Mouse (Mus musculus): Measurements from ENCODE around the gene Sag.

Sag gene

DNA sequence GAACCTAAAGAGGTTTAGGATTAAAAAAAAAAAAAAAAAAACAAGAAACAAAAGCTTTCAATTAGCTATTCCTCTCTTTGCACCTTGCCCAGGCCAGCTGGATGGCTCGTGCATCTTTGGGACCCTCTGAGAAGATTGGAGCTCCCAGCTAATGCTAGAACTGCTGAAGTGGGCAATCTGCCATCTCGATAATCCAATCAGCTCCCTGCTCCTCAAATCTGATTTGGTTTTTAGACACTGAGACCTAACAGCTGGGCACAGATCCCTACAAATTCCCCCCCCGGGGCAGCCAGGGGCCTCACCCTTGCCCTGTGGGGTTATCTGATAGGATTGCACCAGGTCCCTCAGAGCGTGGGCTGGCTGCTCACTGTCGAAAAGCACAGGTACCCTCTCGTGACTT is at the start of gene Sag:
Gene Sag, plus strand, starts transcription at position 105 of the 400 bp plus-strand sequence.
- no peak for DNase-seq (ENCODE audit: low spot score)

GRCm38 (mm10) chr1:87755641-87756470 is 47.6 kb upstream of the Sag start, which contains the start of gene Atg16l1:
Gene Atg16l1 (plus strand): TSS chr1:87755870.
- DNase-seq (ENCODE audit: low spot score): peak; percentile 93

- DNase-seq (ENCODE audit: low spot score): peak; percentile 34
Observed at GRCm38 (mm10) chr1:87763821-87764220, 39.7 kb upstream of the Sag start.

DNA sequence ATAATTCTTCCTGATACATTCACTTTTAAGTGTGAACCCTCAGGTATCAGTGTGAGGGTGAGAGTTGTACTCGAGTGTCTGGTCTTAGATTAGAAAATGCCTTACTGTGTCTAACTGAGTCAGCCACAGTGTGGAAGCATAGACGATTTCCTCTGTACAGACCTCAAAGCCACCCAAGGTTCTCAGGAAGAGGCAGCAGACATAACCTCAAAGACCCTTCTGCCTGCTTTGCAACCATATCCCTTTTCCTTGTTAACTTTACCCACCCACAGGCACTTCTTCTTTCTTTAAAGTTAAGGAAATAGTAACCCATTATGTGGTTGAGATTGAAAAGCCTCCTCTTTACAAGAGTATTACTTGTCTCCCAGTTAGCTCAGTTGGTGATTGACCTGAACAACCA is 37.7 kb upstream of the Sag start:
- DNase-seq (ENCODE audit: low spot score): no peak

DNA sequence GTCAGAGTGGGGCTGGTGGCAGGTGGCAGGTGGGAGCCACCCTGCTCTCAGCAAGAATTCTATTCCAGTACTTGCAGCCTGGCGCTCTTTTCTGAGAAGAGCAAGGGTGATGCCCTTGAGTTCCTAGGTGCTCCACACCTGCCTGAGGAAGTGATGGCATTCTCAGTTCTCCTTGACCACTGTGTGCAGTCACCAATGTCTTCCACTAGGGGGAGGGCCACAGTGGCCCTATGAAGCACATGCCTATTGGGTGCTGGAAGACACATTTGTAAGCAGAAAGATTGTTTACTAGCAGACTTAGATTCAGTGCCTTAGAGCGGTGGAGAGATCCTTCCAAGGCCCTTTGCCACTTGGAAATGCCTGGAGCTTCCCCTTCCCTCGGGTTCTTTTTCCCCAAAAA is 37.2 kb upstream of the Sag start:
- peak; percentile 34 for DNase-seq (ENCODE audit: low spot score)

DNA sequence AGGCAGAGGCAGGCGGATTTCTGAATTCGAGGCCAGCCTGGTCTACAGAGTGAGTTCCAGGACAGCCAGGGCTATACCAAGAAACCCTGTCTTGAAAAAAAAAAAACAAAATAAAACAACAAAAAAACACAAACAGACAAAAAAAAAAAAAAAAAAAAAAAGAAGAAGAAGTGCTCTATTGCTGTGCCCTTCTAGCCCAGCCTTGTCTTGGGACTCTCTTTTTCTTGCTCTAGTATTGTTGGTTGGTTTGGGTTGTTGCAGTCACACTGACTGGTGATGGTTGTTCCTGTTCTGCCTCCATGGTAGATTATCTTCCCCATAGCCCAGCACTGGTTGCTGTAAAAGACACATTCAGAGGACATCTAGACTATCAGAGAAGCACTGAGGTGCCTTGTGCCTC is 34.2 kb upstream of the Sag start:
- DNase-seq (ENCODE audit: low spot score): no peak

DNA sequence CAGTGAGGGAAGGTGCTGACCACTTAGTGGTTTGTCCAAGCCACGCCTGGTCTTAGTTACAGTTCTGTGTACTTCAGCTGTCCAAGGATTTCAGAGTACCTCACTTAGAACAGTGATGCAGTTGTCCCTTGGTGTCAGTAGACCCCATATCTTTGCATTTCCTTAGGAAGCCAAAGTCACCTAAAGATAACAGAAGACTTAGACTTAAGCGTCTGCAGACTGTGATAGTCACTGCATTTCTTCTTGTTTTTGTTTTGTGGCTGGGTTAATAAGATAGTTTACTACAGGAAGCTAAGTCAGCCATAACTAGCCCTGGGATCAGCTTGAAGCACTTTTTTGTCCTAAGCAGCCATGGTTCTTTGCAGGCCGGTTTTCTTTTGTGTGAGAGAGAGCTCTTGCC is 33.0 kb upstream of the Sag start:
- DNase-seq (ENCODE audit: low spot score): peak; percentile 24

DNA sequence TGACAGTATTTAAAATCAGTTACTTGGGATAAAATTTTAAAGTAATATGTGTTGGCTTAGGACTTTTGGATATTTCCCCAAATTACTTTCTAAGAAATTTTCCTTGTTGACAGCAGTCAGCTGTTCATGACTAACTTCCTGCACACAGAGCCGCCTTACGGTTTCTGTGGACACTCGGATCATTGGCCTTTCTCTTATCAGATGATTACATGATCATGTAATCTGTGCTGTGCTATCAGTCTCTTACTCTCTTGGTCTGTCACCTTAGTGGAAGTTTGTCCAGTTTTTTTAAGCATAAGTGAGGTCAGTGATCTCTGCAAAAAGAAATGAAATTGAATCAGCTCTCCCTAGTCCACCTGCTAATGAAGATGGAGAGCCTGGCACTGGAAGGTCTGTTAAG is 31.8 kb upstream of the Sag start:
- DNase-seq (ENCODE audit: low spot score): no peak

DNA sequence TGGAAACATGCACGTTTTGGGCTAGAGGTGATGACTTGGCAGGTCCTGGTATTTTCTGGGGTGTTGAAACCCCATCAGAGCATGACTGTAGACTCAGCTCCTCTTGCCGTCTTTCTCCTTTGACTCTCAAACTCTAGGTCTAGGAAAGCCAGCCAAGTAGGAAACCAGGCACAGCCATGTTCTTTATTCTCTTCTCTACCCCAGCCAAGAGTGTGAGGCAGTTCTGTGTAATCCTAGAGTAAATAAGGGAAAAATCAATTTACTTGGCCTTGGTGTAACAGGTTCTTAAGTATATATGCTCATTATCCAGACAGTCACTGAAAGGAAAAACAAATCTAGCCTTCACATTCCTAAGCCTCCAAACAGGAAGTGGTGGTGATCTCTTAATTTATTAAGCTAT is 30.1 kb upstream of the Sag start:
- DNase-seq (ENCODE audit: low spot score): no peak

DNA sequence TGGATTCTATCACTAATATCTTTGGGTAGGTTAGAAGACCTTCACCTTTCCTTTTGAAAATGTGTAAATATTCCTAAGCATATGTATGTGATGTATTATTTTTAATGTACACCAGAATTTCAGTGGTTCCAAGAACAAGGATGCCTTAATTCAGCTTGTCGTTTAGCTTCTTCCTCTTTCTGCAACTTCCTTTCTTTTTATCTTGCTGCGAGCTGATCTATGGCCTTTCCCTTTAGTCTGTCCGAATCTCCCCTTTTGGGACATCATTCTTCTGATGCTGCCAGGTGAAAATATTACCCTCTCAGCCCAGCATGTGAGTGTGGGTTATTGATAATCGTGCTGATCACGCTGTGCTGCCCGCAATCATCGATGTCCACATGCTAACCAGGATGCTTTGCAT is 28.6 kb upstream of the Sag start:
- DNase-seq (ENCODE audit: low spot score): no peak

DNA sequence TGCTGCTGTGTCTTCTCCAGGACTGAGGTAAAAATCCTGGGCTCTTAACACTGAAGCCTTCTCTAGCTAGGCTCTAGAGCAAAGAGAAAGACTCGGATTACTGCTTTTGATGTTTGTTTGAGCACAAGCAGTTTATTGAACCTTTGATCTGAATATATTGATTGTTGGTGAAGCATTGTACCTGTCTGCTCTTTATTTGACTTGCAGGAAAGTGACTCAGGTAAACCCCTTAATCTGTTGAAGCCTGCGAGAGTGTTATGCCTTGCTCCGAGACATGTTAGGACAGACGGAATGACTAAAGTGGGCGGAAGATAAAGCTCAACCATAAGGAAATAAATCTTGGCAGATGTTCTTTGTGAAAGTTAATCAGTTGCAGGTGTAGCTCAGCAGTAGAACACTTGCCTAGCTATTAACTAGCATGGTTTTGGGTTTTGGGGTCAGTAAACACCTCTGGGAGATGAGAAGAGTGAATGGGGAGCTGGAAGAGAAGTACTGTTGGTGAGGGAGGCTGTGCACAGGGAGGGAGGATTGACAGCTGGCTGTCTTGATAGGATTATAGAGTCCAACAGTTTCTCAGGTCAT is 24.2 kb upstream of the Sag start:
- no peak for DNase-seq (ENCODE audit: low spot score)

- DNase-seq (ENCODE audit: low spot score): no peak
Observed at GRCm38 (mm10) chr1:87785703-87786102, 17.8 kb upstream of the Sag start.

- no peak for DNase-seq (ENCODE audit: low spot score)
Observed at GRCm38 (mm10) chr1:87786251-87786650, 17.2 kb upstream of the Sag start.

GRCm38 (mm10) chr1:87789665-87790064 is 13.8 kb upstream of the Sag start:
- DNase-seq (ENCODE audit: low spot score): no peak

DNA sequence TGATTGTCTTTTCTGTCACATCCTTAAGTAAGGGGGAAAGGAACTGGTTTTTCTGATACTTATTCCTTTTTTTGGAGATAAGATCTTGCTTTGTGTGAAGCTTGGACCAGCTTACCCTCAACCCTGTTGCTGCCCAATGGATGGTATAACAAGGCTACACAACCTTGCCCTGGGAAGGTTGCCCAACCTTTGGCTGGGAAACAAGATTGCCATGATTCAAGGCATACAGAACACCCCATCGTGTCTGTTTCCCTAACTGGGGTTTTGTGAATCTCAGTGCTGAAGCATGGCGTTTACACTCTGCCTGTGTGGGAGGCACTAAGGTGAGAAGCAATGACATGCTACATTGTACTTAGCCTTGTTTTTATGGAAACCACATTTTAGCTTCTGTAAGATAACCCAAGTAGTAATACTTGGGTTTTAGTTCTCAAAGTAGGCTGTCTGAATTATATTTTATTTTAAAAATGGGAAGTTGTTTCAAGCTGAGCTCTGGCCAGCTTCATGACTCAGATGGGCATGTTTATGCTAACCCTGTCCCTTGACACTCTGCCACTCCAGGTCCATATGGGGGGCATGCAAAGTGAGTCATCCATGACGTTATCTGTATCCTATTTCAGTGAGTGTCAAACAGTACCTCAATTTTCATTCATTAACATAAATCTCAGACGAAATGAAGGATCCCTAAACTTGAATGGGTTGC is 10.9 kb upstream of the Sag start:
- no peak for DNase-seq (ENCODE audit: low spot score)

GRCm38 (mm10) chr1:87793138-87793449 is 10.4 kb upstream of the Sag start:
- DNase-seq (ENCODE audit: low spot score): no peak

DNA sequence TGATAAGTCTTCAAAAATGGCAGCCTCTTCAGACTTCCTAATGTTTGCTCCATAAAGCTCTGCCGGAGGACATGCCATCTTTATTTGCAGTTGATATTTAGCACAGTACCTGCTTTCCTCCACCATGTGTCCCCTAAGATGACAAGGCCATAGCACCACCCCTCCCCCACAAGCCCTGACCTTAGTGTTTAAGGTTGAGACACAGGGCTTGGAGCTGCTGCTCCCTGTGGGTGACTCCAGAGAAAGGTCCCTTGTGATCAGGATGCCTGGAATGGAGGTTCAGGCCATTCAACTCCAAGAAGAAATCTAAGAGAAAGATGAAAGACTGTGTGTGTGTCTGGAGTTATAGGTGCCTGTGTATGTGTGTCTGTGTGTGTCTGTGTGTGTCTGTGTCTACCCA is 5.8 kb upstream of the Sag start:
- no peak for DNase-seq (ENCODE audit: low spot score)

- no peak for DNase-seq (ENCODE audit: low spot score)
Observed at GRCm38 (mm10) chr1:87798306-87798705, 5.2 kb upstream of the Sag start.

DNA sequence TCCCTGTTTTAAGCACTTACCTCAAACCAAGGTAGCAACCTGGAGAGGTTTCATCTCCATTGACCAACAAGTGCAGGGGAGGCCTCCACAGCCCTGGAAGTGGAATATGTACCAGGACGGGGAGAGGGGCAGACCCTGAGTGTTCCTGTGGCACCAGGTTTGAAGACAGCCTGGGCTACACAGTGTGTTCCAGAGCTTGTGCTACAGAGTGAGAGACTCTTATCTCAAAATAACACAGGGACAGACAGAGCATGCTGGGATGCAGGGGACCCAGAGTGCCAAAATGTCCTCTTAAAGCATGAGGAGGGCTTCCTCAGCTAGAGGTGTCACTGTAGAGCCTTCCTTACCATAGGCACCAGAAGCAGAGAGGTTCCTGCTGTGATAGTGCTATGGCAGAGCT is 4.3 kb downstream of the Sag start:
- DNase-seq (ENCODE audit: low spot score): no peak

- DNase-seq (ENCODE audit: low spot score): no peak
Observed at GRCm38 (mm10) chr1:87811391-87811790, 7.9 kb downstream of the Sag start.

DNA sequence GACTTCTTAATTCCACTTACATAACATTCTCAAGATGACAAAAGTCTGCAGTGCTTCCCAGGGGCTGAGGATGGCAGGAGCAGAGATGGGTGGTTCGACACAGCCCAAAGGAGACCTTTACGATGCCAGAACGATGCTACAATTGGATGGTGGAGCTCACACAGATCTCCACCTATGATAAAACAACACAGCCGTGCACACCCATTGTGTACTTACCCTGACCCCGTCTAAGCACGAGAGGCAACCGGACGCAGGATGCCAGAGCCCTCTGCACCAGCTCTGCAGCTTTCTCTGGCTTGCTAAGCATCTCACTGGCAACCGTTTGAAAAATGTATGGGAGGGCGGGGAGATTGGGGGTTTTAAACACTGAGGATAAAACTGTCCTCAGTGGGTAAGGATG is 8.6 kb downstream of the Sag start:
- DNase-seq (ENCODE audit: low spot score): no peak

- no peak for DNase-seq (ENCODE audit: low spot score)
Observed at GRCm38 (mm10) chr1:87813155-87813554, 9.7 kb downstream of the Sag start.

DNA sequence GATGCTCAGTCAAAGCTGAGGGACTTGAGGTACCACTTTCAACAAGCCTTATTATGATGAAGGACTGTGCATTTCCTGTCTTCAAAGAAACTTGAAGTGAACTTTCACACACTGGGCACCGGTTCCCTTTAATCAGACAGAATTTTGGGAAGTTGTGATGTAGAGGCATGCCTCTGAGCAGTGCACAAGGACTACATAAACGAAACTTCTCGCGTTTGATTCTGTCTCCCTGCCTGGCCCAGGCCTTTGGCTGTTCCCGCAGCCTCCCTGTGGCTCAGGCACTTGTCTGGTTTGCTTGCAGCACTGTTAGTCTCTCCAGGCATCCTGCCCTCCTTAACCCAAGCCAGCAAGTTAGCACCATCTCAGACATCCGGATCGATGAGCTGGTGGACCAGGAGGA is 10.2 kb downstream of the Sag start:
- no peak for DNase-seq (ENCODE audit: low spot score)

Measured in c-Kit-positive CD71-positive TER-119-positive erythroid progenitor cells, embryonic 14.5 days (primary cell).